Mouse (Mus musculus) liver, postnatal 0 days (tissue): ENCODE measurements around the gene Rd3l.
"Not testable (repeated sequence)": the region's sequence is repeated elsewhere in the genome, so short reads cannot be mapped to it uniquely, and the experiment has no call there.

ENCODE experiments used
- CTCF ChIP-seq: sonication (generic); IDR thresholded peaks from 2 replicates; pipeline ENCODE4 v1.5.1; 2016; ENCODE audit warnings: antibody characterized with exemption, low read depth
- EP300 ChIP-seq: IDR thresholded peaks from 2 replicates; pipeline ENCODE4 v1.6.1; 2016; ENCODE audit warnings: antibody characterized with exemption, low read depth, mild to moderate bottlenecking

GRCm38 (mm10) chr12:111945765-111946655, 35.1 kb downstream of the Rd3l start:
- TF ChIP-seq CTCF, EP300: not testable (repeated sequence)
